Mouse (Mus musculus) neural tube, embryonic 11.5 days (tissue): ENCODE results near the gene Raly. TPM values are rescaled to one million over a fixed set of nuclear protein-coding genes. Genes with fewer than 3 reads are reported as not detected.
"Not testable (repeated sequence)": the region's sequence is repeated elsewhere in the genome, so short reads cannot be mapped to it uniquely, and the experiment has no call there.

Experiments
- ATAC-seq: fragments of 200-750 bp; cut with Nextera tagmentation; 2 replicates; pipeline ENCODE4 v1.8.0; 2017; ENCODE audit warnings: moderate number of reproducible peaks, mild to moderate bottlenecking, moderate TSS enrichment, moderate library complexity; ENCODE audit not compliant: insufficient read depth, low FRiP score, low TSS enrichment
- DNase-seq: peaks from one replicate; pipeline ENCODE4 v3.0.0-alpha.2; 2015; ENCODE audit warnings: low spot score
- H3K27ac ChIP-seq: fragments of 300-500 bp; sonication (generic); 2 replicates; pipeline ENCODE4 v1.5.1; 2014; ENCODE audit warnings: low read depth, mild to moderate bottlenecking, low read length
- H3K27me3 ChIP-seq: fragments of 300-500 bp; sonication (generic); 2 replicates; pipeline ENCODE4 v1.6.1; 2014; ENCODE audit warnings: mild to moderate bottlenecking, low read length, mixed read lengths; ENCODE audit not compliant: control insufficient read depth, insufficient read depth
- H3K36me3 ChIP-seq: fragments of 300-500 bp; sonication (generic); 2 replicates; pipeline ENCODE4 v1.6.1; 2014; ENCODE audit warnings: mild to moderate bottlenecking, low read length, moderate library complexity, mixed read lengths; ENCODE audit not compliant: control insufficient read depth, insufficient read depth
- H3K4me1 ChIP-seq: fragments of 300-500 bp; sonication (generic); 2 replicates; pipeline ENCODE4 v1.6.1; 2014; ENCODE audit warnings: low read length, mixed read lengths; ENCODE audit not compliant: control insufficient read depth, insufficient read depth
- H3K4me2 ChIP-seq: fragments of 300-500 bp; sonication (generic); 2 replicates; pipeline ENCODE4 v1.6.1; 2014; ENCODE audit warnings: low read depth, mild to moderate bottlenecking, moderate library complexity
- H3K4me3 ChIP-seq: fragments of 300-500 bp; sonication (generic); 2 replicates; pipeline ENCODE4 v1.5.1; 2014; ENCODE audit warnings: low read depth, low read length
- H3K9ac ChIP-seq: fragments of 300-500 bp; sonication (generic); 2 replicates; pipeline ENCODE4 v1.6.1; 2014; ENCODE audit warnings: mild to moderate bottlenecking, low read length
- H3K9me3 ChIP-seq: fragments of 300-500 bp; sonication (generic); 2 replicates; pipeline ENCODE4 v1.6.1; 2016; ENCODE audit warnings: low read length; ENCODE audit not compliant: control insufficient read depth
- WGBS: fragments of 180-500 bp; shearing (Covaris S2); extraction: QIAGEN DNeasy Blood & Tissue Kit; methylation state at CpG from one replicate; pipeline ENCODE4 v1.1.7; 2014; 5-methylcytosine and 5-hydroxymethylcytosine counted together
- polyA plus RNA-seq: library from polyadenylated mRNA; unstranded; fragments of >200 nt; fragmentation: Nextera tagmentation; extraction: Ambion mirVana; gene quantifications from 2 replicates; pipeline ENCODE4 v1.2.1, GENCODE M21; 2014

The Raly gene
- polyA plus RNA-seq, 1 experiment from 2014 or later, result 59.4 TPM

DNA sequence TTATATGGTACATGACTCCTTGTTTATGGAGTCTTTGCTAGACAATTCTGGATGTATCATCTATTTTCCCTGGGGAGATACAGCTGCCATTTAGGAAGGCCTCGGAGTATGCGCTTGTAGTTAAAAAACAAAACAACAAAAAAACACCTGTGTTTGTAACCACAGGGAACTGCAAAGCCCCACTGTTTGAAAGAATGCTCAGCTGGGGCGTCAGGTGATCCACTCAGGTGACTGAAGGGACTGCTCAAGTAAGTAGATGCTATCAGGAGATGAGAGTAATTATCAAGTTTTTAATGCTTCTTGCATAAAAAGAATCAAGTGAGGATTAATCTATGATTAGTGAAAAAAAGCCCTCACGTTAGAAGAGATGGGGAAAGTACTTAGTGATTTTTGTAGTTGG is 102.7 kb downstream of the Raly start:
- Histone ChIP-seq H3K4me2 (no peak overlapping the region), H3K36me3 (no peaks in the 10 kb centered on the region), H3K9me3 (no peaks in the 10 kb centered on the region), H3K4me1 (peaks cover 10% of the 10 kb centered on the region), H3K27ac (no peak overlapping the region), H3K4me3 (no peak overlapping the region), H3K9ac (no peak overlapping the region), H3K27me3 (no peaks in the 10 kb centered on the region)
- no peak for ATAC-seq
- no peak for DNase-seq
- WGBS, result 64% methylated on average over 4 of the region's 4 CpGs

GRCm38 (mm10) chr2:154899004-154899403 is 108.1 kb downstream of the Raly start:
- 91% methylated on average over 8 of the region's 8 CpGs for WGBS
- H3K36me3 ChIP-seq, H3K4me2 ChIP-seq, DNase-seq, H3K9me3 ChIP-seq, ATAC-seq, H3K4me3 ChIP-seq, H3K27ac ChIP-seq, H3K9ac ChIP-seq, H3K4me1 ChIP-seq, H3K27me3 ChIP-seq: not testable (repeated sequence)

GRCm38 (mm10) chr2:154899412-154899811 is 108.5 kb downstream of the Raly start:
- not testable (repeated sequence) for H3K27ac ChIP-seq, H3K9me3 ChIP-seq, H3K36me3 ChIP-seq, H3K27me3 ChIP-seq, ATAC-seq, DNase-seq, H3K4me1 ChIP-seq, H3K9ac ChIP-seq, H3K4me3 ChIP-seq, H3K4me2 ChIP-seq
- 87% methylated on average over 4 of the region's 4 CpGs for WGBS

DNA sequence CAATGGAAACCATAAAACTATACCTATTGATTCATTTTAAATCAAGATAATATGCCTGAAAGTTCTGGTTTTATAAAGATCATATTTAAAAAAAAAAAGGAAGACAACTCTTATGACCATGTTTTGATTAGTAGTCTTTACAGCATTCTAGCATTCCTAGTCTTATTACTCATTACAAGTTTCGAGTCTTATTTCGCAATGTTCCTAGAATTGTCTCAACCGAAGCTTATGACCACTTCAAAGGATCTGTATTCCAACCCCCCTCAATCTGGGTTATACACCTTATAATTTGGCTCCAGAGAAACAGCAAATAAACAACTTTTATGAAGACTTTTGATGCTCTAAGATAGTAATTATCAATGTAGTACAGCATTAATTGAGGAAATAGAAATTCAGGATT is 111.2 kb downstream of the Raly start:
- no peak overlapping the region for H3K4me3 ChIP-seq
- H3K27ac ChIP-seq, result no peak overlapping the region
- DNase-seq (no peak), ATAC-seq (no peak)
- no peak overlapping the region for H3K9ac ChIP-seq
- no peaks in the 10 kb centered on the region for H3K36me3 ChIP-seq
- no peaks in the 10 kb centered on the region for H3K9me3 ChIP-seq
- no peak overlapping the region for H3K4me2 ChIP-seq
- 89% methylated on average over 3 of the region's 3 CpGs for WGBS
- H3K4me1 ChIP-seq, result no peaks in the 10 kb centered on the region
- H3K27me3 ChIP-seq, result no peaks in the 10 kb centered on the region

GRCm38 (mm10) chr2:154905796-154906195 is 114.9 kb downstream of the Raly start:
- H3K4me1 ChIP-seq, result no peaks in the 10 kb centered on the region
- H3K9me3 ChIP-seq, result no peaks in the 10 kb centered on the region
- WGBS, result 50% methylated on average over 2 of the region's 2 CpGs
- no peak overlapping the region for H3K9ac ChIP-seq
- H3K4me3 ChIP-seq, result no peak overlapping the region
- DNase-seq (no peak), ATAC-seq (no peak)
- no peaks in the 10 kb centered on the region for H3K36me3 ChIP-seq
- no peak overlapping the region for H3K4me2 ChIP-seq
- H3K27ac ChIP-seq, result no peak overlapping the region
- H3K27me3 ChIP-seq, result no peaks in the 10 kb centered on the region

- not testable (repeated sequence) for H3K4me3 ChIP-seq, H3K36me3 ChIP-seq, DNase-seq, H3K4me1 ChIP-seq, H3K9ac ChIP-seq, H3K9me3 ChIP-seq, ATAC-seq, H3K27me3 ChIP-seq, H3K27ac ChIP-seq, H3K4me2 ChIP-seq
- 52% methylated on average over 2 of the region's 2 CpGs for WGBS
These were observed 117.3 kb downstream of the Raly start for GRCm38 (mm10) chr2:154908223-154908622.

DNA sequence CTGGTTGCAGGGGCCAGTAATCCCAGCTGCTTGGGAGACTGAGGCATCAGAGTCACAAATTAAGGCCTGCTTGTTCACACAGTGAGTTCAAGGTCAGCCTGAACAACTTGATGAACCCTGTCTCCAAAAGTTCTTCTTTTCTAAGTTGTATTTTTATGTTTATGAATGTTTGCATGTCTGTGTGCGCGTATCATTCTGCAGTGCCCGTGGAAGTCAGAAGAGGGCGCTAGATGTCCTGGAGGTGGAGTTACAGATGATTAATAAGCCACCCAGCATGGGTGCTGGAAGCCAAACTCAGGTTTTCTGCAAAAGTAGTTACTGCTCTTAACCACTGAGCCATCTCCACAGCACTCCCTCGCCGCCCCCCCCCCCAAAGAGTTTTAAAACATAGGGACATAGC is 118.9 kb downstream of the Raly start:
- Histone ChIP-seq H3K36me3 (no peaks in the 10 kb centered on the region), H3K27ac (no peak overlapping the region), H3K4me2 (no peak overlapping the region), H3K4me1 (no peaks in the 10 kb centered on the region), H3K9ac (no peak overlapping the region), H3K9me3 (no peaks in the 10 kb centered on the region), H3K4me3 (no peak overlapping the region), H3K27me3 (no peaks in the 10 kb centered on the region)
- 81% methylated on average over 6 of the region's 6 CpGs for WGBS
- DNase-seq (no peak), ATAC-seq (no peak)

GRCm38 (mm10) chr2:154915922-154916541 is 125.1 kb downstream of the Raly start:
- H3K27ac ChIP-seq, result no peak overlapping the region
- DNase-seq, result no peak
- H3K4me1 ChIP-seq, result no peaks in the 10 kb centered on the region
- H3K27me3 ChIP-seq, result no peaks in the 10 kb centered on the region
- H3K9me3 ChIP-seq, result no peaks in the 10 kb centered on the region
- WGBS, result 74% methylated on average over 12 of the region's 12 CpGs
- no peak for ATAC-seq
- no peak overlapping the region for H3K9ac ChIP-seq
- no peaks in the 10 kb centered on the region for H3K36me3 ChIP-seq
- no peak overlapping the region for H3K4me3 ChIP-seq
- H3K4me2 ChIP-seq, result no peak overlapping the region

DNA sequence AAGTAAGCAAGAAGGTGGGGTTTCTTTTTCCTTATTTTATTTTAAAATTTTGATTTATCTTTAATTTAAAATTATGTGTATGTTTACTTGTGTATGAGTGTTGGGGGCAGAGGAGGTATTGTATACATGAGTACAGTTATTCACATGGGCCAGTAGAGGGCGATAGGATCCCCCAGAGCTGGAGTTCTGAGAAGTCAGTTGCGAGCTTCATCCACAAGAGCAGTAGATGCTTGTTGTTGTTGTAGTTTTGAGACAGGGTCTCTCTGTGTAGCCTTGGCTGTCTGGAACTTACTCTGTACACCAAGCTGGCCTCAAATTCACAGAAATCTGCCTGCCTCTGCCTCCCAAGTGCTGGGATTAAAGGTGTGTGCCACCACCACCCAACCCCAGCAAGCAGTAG is 125.7 kb downstream of the Raly start:
- no peak overlapping the region for H3K9ac ChIP-seq
- no peaks in the 10 kb centered on the region for H3K4me1 ChIP-seq
- H3K9me3 ChIP-seq, result no peaks in the 10 kb centered on the region
- H3K27me3 ChIP-seq, result no peaks in the 10 kb centered on the region
- H3K27ac ChIP-seq, result no peak overlapping the region
- H3K4me2 ChIP-seq, result no peak overlapping the region
- peak; percentile 28 for DNase-seq
- H3K4me3 ChIP-seq, result no peak overlapping the region
- WGBS, result 19% methylated on average over 2 of the region's 2 CpGs
- no peak for ATAC-seq
- H3K36me3 ChIP-seq, result no peaks in the 10 kb centered on the region
